Mouse (Mus musculus) midbrain, embryonic 16.5 days (tissue): ENCODE measurements at regions not wholly inside any gene's neighbourhood (a gene's known extent, or its start where the extent isn't known, plus 50 kb on each side); places are given as distances from the start of the nearest gene placed in this dataset.
A peak's percentile ranks its signal among the peaks of the same experiment; 100 is the strongest.
"Not testable (repeated sequence)": the region's sequence is repeated elsewhere in the genome, so short reads cannot be mapped to it uniquely, and the experiment has no call there.

ENCODE experiments used
- ATAC-seq: fragments of 200-750 bp; cut with Nextera tagmentation; 2 replicates; pipeline ENCODE4 v1.8.0; 2017; ENCODE audit warnings: moderate TSS enrichment
- H3K27ac ChIP-seq: fragments of 300-500 bp; sonication (generic); 2 replicates; pipeline ENCODE4 v1.5.1; 2014; ENCODE audit warnings: mild to moderate bottlenecking, low read length, mixed read lengths
- H3K27me3 ChIP-seq: fragments of 300-500 bp; sonication (generic); 2 replicates; pipeline ENCODE4 v1.6.1; 2014; ENCODE audit warnings: low read depth, low read length, mixed read lengths; ENCODE audit not compliant: control insufficient read depth, insufficient read depth
- H3K36me3 ChIP-seq: fragments of 300-500 bp; sonication (generic); 2 replicates; pipeline ENCODE4 v1.6.1; 2014; ENCODE audit warnings: mild to moderate bottlenecking, low read length, moderate library complexity, mixed read lengths; ENCODE audit not compliant: control insufficient read depth, insufficient read depth
- H3K4me1 ChIP-seq: fragments of 300-500 bp; sonication (generic); 2 replicates; pipeline ENCODE4 v1.6.1; 2014; ENCODE audit warnings: mild to moderate bottlenecking, low read length, mixed read lengths; ENCODE audit not compliant: control insufficient read depth, insufficient read depth
- H3K4me2 ChIP-seq: fragments of 300-500 bp; sonication (generic); 2 replicates; pipeline ENCODE4 v1.6.1; 2014; ENCODE audit warnings: mild to moderate bottlenecking, low read length, mixed read lengths
- H3K4me3 ChIP-seq: fragments of 300-500 bp; sonication (generic); 2 replicates; pipeline ENCODE4 v1.5.1; 2014; ENCODE audit warnings: low read depth, mild to moderate bottlenecking, low read length, moderate library complexity, mixed read lengths
- H3K9ac ChIP-seq: fragments of 300-500 bp; sonication (generic); 2 replicates; pipeline ENCODE4 v1.6.1; 2014; ENCODE audit warnings: low read depth, low read length, mixed read lengths
- H3K9me3 ChIP-seq: fragments of 300-500 bp; sonication (generic); replicated peaks from 2 replicates; pipeline ENCODE4 v1.6.1; 2014; ENCODE audit warnings: mild to moderate bottlenecking, low read length, mixed read lengths; ENCODE audit not compliant: control insufficient read depth, poor library complexity, severe bottlenecking
- WGBS: fragments of 180-500 bp; shearing (Covaris S2); extraction: QIAGEN DNeasy Blood & Tissue Kit; methylation state at CpG from one replicate; pipeline ENCODE4 v1.1.7; 2014; 5-methylcytosine and 5-hydroxymethylcytosine counted together

DNA sequence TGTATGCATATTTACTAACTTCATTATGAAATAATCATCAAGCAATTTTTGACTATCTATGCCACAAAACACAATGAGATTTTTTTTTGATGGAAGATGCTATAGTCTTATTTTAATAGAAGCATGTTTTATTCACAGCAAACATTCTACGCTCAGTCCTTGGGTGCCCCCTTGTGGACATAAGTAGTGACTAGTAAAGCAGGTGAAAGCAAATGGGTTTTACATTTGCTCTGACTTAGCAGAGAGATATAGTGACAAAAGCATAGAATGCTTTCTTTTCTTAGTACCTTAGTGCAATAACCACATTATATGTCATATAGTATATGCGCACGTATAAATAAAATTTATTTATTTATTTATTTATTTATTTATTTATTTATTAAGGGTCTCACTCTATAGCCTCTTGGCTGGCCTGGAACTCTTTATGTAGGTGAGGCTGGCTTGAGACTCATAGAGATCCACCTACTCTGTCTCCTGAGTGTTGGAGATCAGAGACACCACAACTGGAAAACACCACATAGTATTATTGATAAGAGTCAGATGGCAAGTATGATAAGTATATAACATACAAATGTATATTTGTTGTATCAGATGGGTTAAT lies 136.5 kb upstream of the Arhgap42 start:
- H3K9me3 ChIP-seq = no peaks in the 10 kb centered on the region
- peak; percentile 50 for ATAC-seq
- no peak overlapping the region for H3K27ac ChIP-seq
- H3K27me3 ChIP-seq = no peaks in the 10 kb centered on the region
- H3K36me3 ChIP-seq = no peaks in the 10 kb centered on the region
- no peak overlapping the region for H3K4me3 ChIP-seq
- no peak overlapping the region for H3K4me2 ChIP-seq
- no peak overlapping the region for H3K9ac ChIP-seq
- H3K4me1 ChIP-seq = no peaks in the 10 kb centered on the region
- WGBS = 25% methylated on average over 3 of the region's 3 CpGs

DNA sequence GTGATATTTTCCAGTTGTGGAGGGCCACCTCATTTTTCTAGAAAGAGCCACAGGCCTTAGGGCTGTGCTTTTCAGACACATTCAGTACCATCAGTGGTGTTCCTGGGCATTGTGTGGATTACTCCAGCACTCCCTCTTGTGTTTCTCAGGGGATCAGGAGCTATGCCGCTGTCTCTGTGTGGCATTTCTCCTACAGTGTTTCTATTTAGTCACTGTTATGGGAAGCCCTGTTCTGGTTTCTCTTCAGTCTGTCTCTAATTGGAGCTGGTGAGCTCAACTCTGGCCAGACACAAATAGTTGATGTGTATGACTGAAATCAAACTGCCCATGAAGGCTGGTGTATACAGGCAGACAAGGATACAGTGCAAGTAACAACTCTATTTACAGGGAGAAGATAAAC lies 133.7 kb upstream of the Arhgap42 start:
- Histone ChIP-seq H3K4me1 (no peaks in the 10 kb centered on the region), H3K4me2 (no peak overlapping the region), H3K9ac (no peak overlapping the region), H3K36me3 (no peaks in the 10 kb centered on the region), H3K4me3 (no peak overlapping the region), H3K9me3 (no peaks in the 10 kb centered on the region), H3K27ac (no peak overlapping the region), H3K27me3 (no peaks in the 10 kb centered on the region)
- 46% methylated on average over 1 of the region's 1 CpGs for WGBS
- no peak for ATAC-seq

DNA sequence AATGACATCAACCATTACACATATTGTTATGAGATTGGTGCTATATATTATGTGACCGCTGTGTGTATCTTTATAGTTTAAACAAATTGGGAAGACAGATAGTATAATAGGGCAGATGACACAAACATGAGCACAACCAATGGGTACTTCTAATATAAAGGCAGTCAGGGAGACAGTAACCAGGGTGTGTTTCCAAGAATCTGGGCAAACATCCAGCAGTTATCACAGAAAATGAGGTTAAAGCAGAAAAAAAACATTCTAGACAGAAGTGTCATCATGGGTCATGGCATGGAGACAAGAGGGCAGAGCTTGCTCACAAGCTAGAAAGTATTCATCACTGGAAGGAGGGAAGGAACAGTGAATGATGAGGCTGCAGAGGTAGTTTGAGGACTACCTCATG lies 129.8 kb upstream of the Arhgap42 start:
- no peaks in the 10 kb centered on the region for H3K27me3 ChIP-seq
- no peak for ATAC-seq
- no peaks in the 10 kb centered on the region for H3K9me3 ChIP-seq
- no peak overlapping the region for H3K4me2 ChIP-seq
- no peak overlapping the region for H3K27ac ChIP-seq
- 89% methylated on average over 1 of the region's 1 CpGs for WGBS
- no peaks in the 10 kb centered on the region for H3K36me3 ChIP-seq
- no peak overlapping the region for H3K4me3 ChIP-seq
- H3K4me1 ChIP-seq = no peaks in the 10 kb centered on the region
- H3K9ac ChIP-seq = no peak overlapping the region

DNA sequence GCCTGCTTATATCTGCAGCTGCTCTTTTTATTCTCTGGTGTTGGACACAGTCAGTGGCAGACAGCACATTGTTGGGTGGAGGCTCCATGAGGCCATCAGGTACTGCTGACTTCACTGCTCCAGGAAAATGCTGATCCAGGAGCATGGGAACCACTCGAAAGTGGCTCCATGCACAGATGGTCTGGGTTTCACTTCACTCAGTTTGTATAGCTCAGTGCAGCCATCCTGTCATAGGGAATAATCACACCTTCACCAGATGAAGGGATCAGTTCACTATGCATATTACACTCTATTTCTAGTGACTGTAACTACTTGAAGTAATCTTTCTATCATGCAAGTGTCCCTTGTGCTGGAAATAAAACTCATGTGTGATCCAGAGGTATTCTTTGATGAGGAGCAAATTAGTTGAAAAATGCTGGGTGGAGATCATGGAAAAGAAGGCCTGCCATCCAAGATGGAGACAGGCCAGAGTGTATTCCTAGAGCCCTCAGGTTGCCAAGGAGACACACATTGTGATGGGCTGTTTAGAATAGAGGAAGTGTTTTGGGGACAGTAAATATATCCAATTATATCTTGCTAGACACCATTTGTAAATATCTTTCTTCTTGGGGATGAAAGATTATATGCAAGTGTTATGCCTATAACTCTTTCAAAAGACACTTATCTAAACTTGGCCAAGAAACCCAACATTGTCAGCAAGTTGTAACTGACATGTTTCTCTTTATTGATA lies 103.7 kb upstream of the Arhgap42 start:
- Histone ChIP-seq H3K27ac (no peak overlapping the region), H3K4me3 (no peak overlapping the region), H3K27me3 (no peaks in the 10 kb centered on the region), H3K9me3 (0 out of 2 replicates have a peak, but pooled peaks cover 2% of the 10 kb centered on the region), H3K4me1 (no peaks in the 10 kb centered on the region), H3K4me2 (no peak overlapping the region), H3K36me3 (no peaks in the 10 kb centered on the region), H3K9ac (no peak overlapping the region)
- ATAC-seq = no peak
- WGBS = 79% methylated on average over 1 of the region's 1 CpGs

DNA sequence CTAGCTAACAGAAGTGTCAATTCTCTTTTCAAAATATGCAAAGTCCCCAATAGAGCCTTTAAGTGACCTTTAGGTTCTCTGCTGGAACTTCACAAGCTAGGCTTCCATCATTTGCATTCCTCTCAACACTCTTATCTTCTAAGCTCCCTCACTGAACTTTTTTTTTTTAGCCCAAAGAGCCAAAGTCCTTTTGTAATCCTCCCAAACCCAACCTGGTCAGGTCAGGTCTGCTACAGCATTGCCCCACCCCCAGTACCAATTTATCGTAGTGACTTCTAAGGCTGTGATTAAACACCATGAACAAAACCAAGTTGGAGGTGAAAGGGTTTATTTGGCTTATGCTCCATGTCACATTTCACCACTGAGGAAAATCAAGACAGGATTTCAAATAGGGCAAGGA lies 79.7 kb upstream of the Arhgap42 start:
- no peaks in the 10 kb centered on the region for H3K27me3 ChIP-seq
- H3K9me3 ChIP-seq = no peaks in the 10 kb centered on the region
- WGBS = 90% methylated on average over 1 of the region's 1 CpGs

DNA sequence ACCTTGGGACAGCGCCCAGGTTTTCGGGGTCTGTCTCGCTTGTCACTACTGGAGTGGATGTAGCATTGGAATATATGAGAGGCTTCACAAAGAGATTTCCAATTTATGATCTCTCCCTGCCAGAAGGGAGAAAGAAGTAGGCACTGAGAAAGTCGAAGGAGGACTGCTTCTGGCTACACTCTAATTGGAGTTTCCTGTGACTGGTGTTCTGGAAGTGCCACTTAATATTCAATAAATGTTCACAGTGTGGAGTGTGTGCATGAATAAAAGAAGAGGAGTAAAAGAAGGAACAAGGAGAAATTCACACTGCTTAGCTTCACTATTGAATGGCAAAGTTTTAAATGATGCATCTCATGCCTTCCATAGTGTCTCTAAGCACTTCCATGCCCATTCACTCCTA lies 77.1 kb upstream of the Arhgap42 start:
- H3K9me3 ChIP-seq = no peaks in the 10 kb centered on the region
- no peak overlapping the region for H3K27ac ChIP-seq
- H3K9ac ChIP-seq = no peak overlapping the region
- H3K36me3 ChIP-seq = no peaks in the 10 kb centered on the region
- H3K27me3 ChIP-seq = no peaks in the 10 kb centered on the region
- H3K4me3 ChIP-seq = no peak overlapping the region
- WGBS = 84% methylated on average over 4 of the region's 4 CpGs
- H3K4me1 ChIP-seq = no peaks in the 10 kb centered on the region
- H3K4me2 ChIP-seq = no peak overlapping the region
- ATAC-seq = no peak

More for the DNA sequence above, 79.7 kb upstream of the Arhgap42 start:
- H3K36me3 ChIP-seq = no peaks in the 10 kb centered on the region
- H3K4me3 ChIP-seq = no peak overlapping the region
- H3K9ac ChIP-seq = no peak overlapping the region
- H3K27ac ChIP-seq = no peak overlapping the region
- no peaks in the 10 kb centered on the region for H3K4me1 ChIP-seq
- ATAC-seq = no peak
- no peak overlapping the region for H3K4me2 ChIP-seq

DNA sequence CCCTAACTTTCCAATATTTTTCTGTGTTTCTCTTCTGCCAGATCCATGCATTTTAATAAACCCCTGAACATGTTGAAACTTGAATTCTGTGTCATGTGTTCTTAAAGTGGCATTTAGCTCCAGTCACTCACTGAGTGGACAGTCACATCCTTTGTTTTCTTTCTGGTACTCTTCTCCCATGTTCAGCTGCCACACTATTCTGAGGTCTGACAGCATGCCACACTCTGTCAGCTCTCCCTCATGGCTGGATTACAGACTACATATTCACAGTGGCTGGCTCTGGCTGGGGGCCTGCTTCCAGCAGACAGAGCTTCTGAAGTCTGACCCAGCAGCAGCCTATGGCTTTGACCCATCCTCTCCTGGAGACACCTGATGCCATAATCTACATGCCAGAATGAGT lies 73.4 kb upstream of the Arhgap42 start:
- Histone ChIP-seq H3K36me3 (no peaks in the 10 kb centered on the region), H3K9ac (no peak overlapping the region), H3K27me3 (no peaks in the 10 kb centered on the region), H3K9me3 (no peaks in the 10 kb centered on the region), H3K4me1 (no peaks in the 10 kb centered on the region), H3K4me3 (no peak overlapping the region), H3K4me2 (no peak overlapping the region), H3K27ac (no peak overlapping the region)
- no peak for ATAC-seq

DNA sequence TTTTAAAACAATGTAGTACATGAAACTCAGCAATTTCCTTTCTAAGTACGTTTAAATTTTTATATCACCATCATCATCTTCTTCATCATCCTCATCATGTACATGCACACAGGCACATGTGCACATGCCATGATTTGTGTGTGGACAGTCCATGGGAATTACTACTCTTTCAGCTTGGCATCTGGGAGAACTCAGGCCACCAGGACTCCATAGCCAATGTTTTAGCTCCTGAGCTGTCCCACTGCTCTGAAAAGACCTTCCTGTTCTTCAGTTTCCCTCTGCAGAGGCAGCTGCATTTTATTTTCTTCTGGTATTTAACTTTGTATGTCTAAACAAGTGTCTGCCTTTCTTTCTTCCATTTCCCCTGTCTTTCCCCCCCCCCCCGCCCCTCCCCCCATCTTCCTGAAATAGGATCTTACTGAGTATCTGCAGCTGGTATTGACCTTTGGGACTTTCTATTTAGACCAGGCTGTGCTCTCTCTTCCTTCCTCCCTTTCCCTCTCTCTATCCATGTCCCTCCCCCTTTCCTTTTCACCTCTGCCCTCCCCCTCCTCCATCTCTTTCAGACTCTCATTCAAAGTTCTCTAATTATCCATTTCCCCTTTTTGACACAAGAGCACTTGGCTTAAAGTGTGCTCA lies 72.8 kb upstream of the Arhgap42 start:
- ATAC-seq = no peak
- 97% methylated on average over 1 of the region's 2 CpGs for WGBS
- H3K27ac ChIP-seq = no peak overlapping the region

DNA sequence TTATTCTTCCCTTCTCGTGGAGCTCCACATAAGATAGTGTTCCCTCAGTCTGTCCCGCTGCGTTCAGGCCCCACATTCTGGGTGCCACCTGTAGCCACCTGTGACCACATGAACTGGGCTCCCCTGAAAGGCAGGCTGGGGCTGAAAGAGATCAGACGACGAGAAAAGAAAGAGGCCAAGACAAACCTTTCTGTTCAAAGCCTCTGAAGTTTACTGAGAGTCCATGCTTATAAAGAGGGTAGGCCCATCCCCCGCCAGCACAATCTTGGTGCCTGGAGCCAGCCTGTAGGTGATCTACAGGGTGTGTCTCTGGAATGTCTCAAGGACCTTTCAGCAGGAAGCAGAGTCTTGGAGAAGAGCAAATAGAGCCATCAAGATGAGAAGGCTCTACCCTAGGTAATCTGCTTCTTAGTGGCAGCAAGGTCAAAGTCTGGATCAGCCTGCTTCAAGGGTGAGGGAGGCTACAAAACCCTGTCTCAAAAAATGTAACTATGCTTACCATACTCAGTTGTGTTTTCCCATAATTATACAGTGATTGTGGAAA lies 72.2 kb upstream of the Arhgap42 start:
- ATAC-seq, H3K4me1 ChIP-seq, H3K27me3 ChIP-seq, H3K9me3 ChIP-seq, H3K36me3 ChIP-seq, H3K4me3 ChIP-seq, H3K9ac ChIP-seq, H3K27ac ChIP-seq, H3K4me2 ChIP-seq: not testable (repeated sequence)
- 82% methylated on average over 6 of the region's 6 CpGs for WGBS

More for the DNA sequence above, 72.8 kb upstream of the Arhgap42 start:
- no peak overlapping the region for H3K4me2 ChIP-seq
- no peak overlapping the region for H3K9ac ChIP-seq
- H3K36me3 ChIP-seq = no peaks in the 10 kb centered on the region
- no peaks in the 10 kb centered on the region for H3K4me1 ChIP-seq
- no peaks in the 10 kb centered on the region for H3K9me3 ChIP-seq
- H3K4me3 ChIP-seq = no peak overlapping the region
- H3K27me3 ChIP-seq = no peaks in the 10 kb centered on the region
